Mouse (Mus musculus): ENCODE results near the gene Sf3b4.

- TF ChIP-seq EP300 (IDR thresholded peaks at IDR 0.05) (peak; percentile 60; the same call in 1 of the 2 replicates), CTCF (IDR thresholded peaks at IDR 0.05) (no peak)
Measured at GRCm38 (mm10) chr3:96219661-96220130, 47.6 kb downstream of the Sf3b4 start, which contains the start of the genes Bola1 and Hist2h2ab.
